Mouse (Mus musculus): ENCODE measurements around the gene Zfp26. TPM values are rescaled to one million over a fixed set of nuclear protein-coding genes. Genes with fewer than 3 reads are reported as not detected.

The Zfp26 gene
- polyA plus RNA-seq, 1 experiment from 2014 or later = 14.1 TPM

- no peak overlapping the region for H3K9ac ChIP-seq (ENCODE audit: low read depth, low read length)
- H3K4me2 ChIP-seq = no peak overlapping the region
- WGBS (ENCODE audit: insufficient replicate concordance) = 85% methylated on average over 1 of the region's 1 CpGs
- no peaks in the 10 kb centered on the region for H3K9me3 ChIP-seq (replicated peaks; ENCODE audit: control insufficient read depth, low read length)
- no peak overlapping the region for H3K4me3 ChIP-seq (ENCODE audit: low read depth, low read length)
- no peak overlapping the region for H3K27ac ChIP-seq (ENCODE audit: low read depth, low read length)
- no peaks in the 10 kb centered on the region for H3K4me1 ChIP-seq (ENCODE audit: control insufficient read depth, insufficient read depth, low read length)
- H3K36me3 ChIP-seq (ENCODE audit: control insufficient read depth, insufficient read depth, low read length) = peaks cover 29% of the 10 kb centered on the region
- H3K27me3 ChIP-seq (ENCODE audit: control insufficient read depth, insufficient read depth, low read length) = no peaks in the 10 kb centered on the region
- no peak for ATAC-seq (replicated peaks; ENCODE audit: insufficient number of reproducible peaks, low FRiP score, low TSS enrichment)
Observed at GRCm38 (mm10) chr9:20476632-20477031, 16.7 kb upstream of the Zfp26 start.

- Histone ChIP-seq H3K36me3 (ENCODE audit: control insufficient read depth, insufficient read depth, low read length) (peaks cover 32% of the 10 kb centered on the region), H3K27me3 (ENCODE audit: control insufficient read depth, insufficient read depth, low read length) (peaks cover 3% of the 10 kb centered on the region; the same call in 1 of the 2 replicates), H3K4me1 (ENCODE audit: control insufficient read depth, insufficient read depth, low read length) (no peaks in the 10 kb centered on the region), H3K9ac (ENCODE audit: low read depth, low read length) (no peak overlapping the region), H3K27ac (ENCODE audit: low read depth, low read length) (no peak overlapping the region), H3K4me3 (ENCODE audit: low read depth, low read length) (no peak overlapping the region), H3K4me2 (no peak overlapping the region), H3K9me3 (replicated peaks; ENCODE audit: control insufficient read depth, low read length) (peaks cover 16% of the 10 kb centered on the region)
- WGBS (ENCODE audit: insufficient replicate concordance) = 54% methylated on average over 7 of the region's 7 CpGs
- no peak for ATAC-seq (replicated peaks; ENCODE audit: insufficient number of reproducible peaks, low FRiP score, low TSS enrichment)
Observed at GRCm38 (mm10) chr9:20466761-20467442, 6.9 kb upstream of the Zfp26 start.

- Histone ChIP-seq H3K27me3 (ENCODE audit: control insufficient read depth, insufficient read depth, low read length) (no peaks in the 10 kb centered on the region), H3K27ac (ENCODE audit: low read depth, low read length) (no peak overlapping the region), H3K4me2 (no peak overlapping the region), H3K4me1 (ENCODE audit: control insufficient read depth, insufficient read depth, low read length) (no peaks in the 10 kb centered on the region), H3K9me3 (replicated peaks; ENCODE audit: control insufficient read depth, low read length) (no peaks in the 10 kb centered on the region), H3K4me3 (ENCODE audit: low read depth, low read length) (no peak overlapping the region), H3K9ac (ENCODE audit: low read depth, low read length) (no peak overlapping the region), H3K36me3 (ENCODE audit: control insufficient read depth, insufficient read depth, low read length) (peaks cover 14% of the 10 kb centered on the region)
- no peak for ATAC-seq (replicated peaks; ENCODE audit: insufficient number of reproducible peaks, low FRiP score, low TSS enrichment)
- 84% methylated on average over 4 of the region's 4 CpGs for WGBS (ENCODE audit: insufficient replicate concordance)
Observed at GRCm38 (mm10) chr9:20453647-20454046, 6.3 kb downstream of the Zfp26 start.

- Histone ChIP-seq H3K9ac (ENCODE audit: low read depth, low read length) (no peak overlapping the region), H3K9me3 (replicated peaks; ENCODE audit: control insufficient read depth, low read length) (no peaks in the 10 kb centered on the region), H3K4me3 (ENCODE audit: low read depth, low read length) (no peak overlapping the region), H3K27me3 (ENCODE audit: control insufficient read depth, insufficient read depth, low read length) (no peaks in the 10 kb centered on the region), H3K4me2 (no peak overlapping the region), H3K27ac (ENCODE audit: low read depth, low read length) (no peak overlapping the region), H3K36me3 (ENCODE audit: control insufficient read depth, insufficient read depth, low read length) (peaks cover 20% of the 10 kb centered on the region), H3K4me1 (ENCODE audit: control insufficient read depth, insufficient read depth, low read length) (no peaks in the 10 kb centered on the region)
- ATAC-seq (replicated peaks; ENCODE audit: insufficient number of reproducible peaks, low FRiP score, low TSS enrichment) = no peak
- WGBS (ENCODE audit: insufficient replicate concordance) = 97% methylated on average over 1 of the region's 1 CpGs
Observed at GRCm38 (mm10) chr9:20451493-20451892, 8.5 kb downstream of the Zfp26 start.

- H3K27ac ChIP-seq (ENCODE audit: low read depth, low read length) = no peak overlapping the region
- 88% methylated on average over 4 of the region's 4 CpGs for WGBS (ENCODE audit: insufficient replicate concordance)
- peaks cover 4% of the 10 kb centered on the region; the same call in 1 of the 2 replicates for H3K9me3 ChIP-seq (replicated peaks; ENCODE audit: control insufficient read depth, low read length)
- no peak overlapping the region for H3K4me3 ChIP-seq (ENCODE audit: low read depth, low read length)
- ATAC-seq (replicated peaks; ENCODE audit: insufficient number of reproducible peaks, low FRiP score, low TSS enrichment) = no peak
- H3K4me2 ChIP-seq = no peak overlapping the region
- H3K27me3 ChIP-seq (ENCODE audit: control insufficient read depth, insufficient read depth, low read length) = no peaks in the 10 kb centered on the region
- no peaks in the 10 kb centered on the region for H3K4me1 ChIP-seq (ENCODE audit: control insufficient read depth, insufficient read depth, low read length)
- H3K36me3 ChIP-seq (ENCODE audit: control insufficient read depth, insufficient read depth, low read length) = peaks cover 55% of the 10 kb centered on the region
- H3K9ac ChIP-seq (ENCODE audit: low read depth, low read length) = no peak overlapping the region
Observed at GRCm38 (mm10) chr9:20443183-20443783, 16.7 kb downstream of the Zfp26 start.

GRCm38 (mm10) chr9:20430004-20430403 lies 30.0 kb downstream of the Zfp26 start:
- WGBS (ENCODE audit: insufficient replicate concordance) = 78% methylated on average over 3 of the region's 3 CpGs
- no peak overlapping the region for H3K4me2 ChIP-seq
- H3K27ac ChIP-seq (ENCODE audit: low read depth, low read length) = no peak overlapping the region
- H3K27me3 ChIP-seq (ENCODE audit: control insufficient read depth, insufficient read depth, low read length) = no peaks in the 10 kb centered on the region
- H3K36me3 ChIP-seq (ENCODE audit: control insufficient read depth, insufficient read depth, low read length) = peaks cover 2% of the 10 kb centered on the region; the same call in 1 of the 2 replicates
- no peaks in the 10 kb centered on the region for H3K9me3 ChIP-seq (replicated peaks; ENCODE audit: control insufficient read depth, low read length)
- no peaks in the 10 kb centered on the region for H3K4me1 ChIP-seq (ENCODE audit: control insufficient read depth, insufficient read depth, low read length)
- no peak overlapping the region for H3K9ac ChIP-seq (ENCODE audit: low read depth, low read length)
- ATAC-seq (replicated peaks; ENCODE audit: insufficient number of reproducible peaks, low FRiP score, low TSS enrichment) = no peak
- H3K4me3 ChIP-seq (ENCODE audit: low read depth, low read length) = no peak overlapping the region

GRCm38 (mm10) chr9:20411460-20411859 lies 48.5 kb downstream of the Zfp26 start:
- Histone ChIP-seq H3K4me3 (ENCODE audit: low read depth, low read length) (no peak overlapping the region), H3K27ac (ENCODE audit: low read depth, low read length) (no peak overlapping the region), H3K4me1 (ENCODE audit: control insufficient read depth, insufficient read depth, low read length) (no peaks in the 10 kb centered on the region), H3K36me3 (ENCODE audit: control insufficient read depth, insufficient read depth, low read length) (no peaks in the 10 kb centered on the region), H3K9me3 (replicated peaks; ENCODE audit: control insufficient read depth, low read length) (no peaks in the 10 kb centered on the region), H3K27me3 (ENCODE audit: control insufficient read depth, insufficient read depth, low read length) (no peaks in the 10 kb centered on the region), H3K4me2 (no peak overlapping the region), H3K9ac (ENCODE audit: low read depth, low read length) (no peak overlapping the region)
- no peak for ATAC-seq (replicated peaks; ENCODE audit: insufficient number of reproducible peaks, low FRiP score, low TSS enrichment)
- 25% methylated on average over 1 of the region's 1 CpGs for WGBS (ENCODE audit: insufficient replicate concordance)

- H3K36me3 ChIP-seq (ENCODE audit: control insufficient read depth, insufficient read depth, low read length) = no peaks in the 10 kb centered on the region
- no peaks in the 10 kb centered on the region for H3K9me3 ChIP-seq (replicated peaks; ENCODE audit: control insufficient read depth, low read length)
- H3K27ac ChIP-seq (ENCODE audit: low read depth, low read length) = no peak overlapping the region
- no peak overlapping the region for H3K4me3 ChIP-seq (ENCODE audit: low read depth, low read length)
- WGBS (ENCODE audit: insufficient replicate concordance) = 78% methylated on average over 2 of the region's 2 CpGs
- no peaks in the 10 kb centered on the region for H3K4me1 ChIP-seq (ENCODE audit: control insufficient read depth, insufficient read depth, low read length)
- H3K27me3 ChIP-seq (ENCODE audit: control insufficient read depth, insufficient read depth, low read length) = no peaks in the 10 kb centered on the region
- no peak overlapping the region for H3K9ac ChIP-seq (ENCODE audit: low read depth, low read length)
- no peak for ATAC-seq (replicated peaks; ENCODE audit: insufficient number of reproducible peaks, low FRiP score, low TSS enrichment)
- no peak overlapping the region for H3K4me2 ChIP-seq
Observed at GRCm38 (mm10) chr9:20409319-20409718, 50.6 kb downstream of the Zfp26 start.

GRCm38 (mm10) chr9:20385343-20385703 lies 74.6 kb downstream of the Zfp26 start:
- peak; percentile 56 for ATAC-seq (replicated peaks; ENCODE audit: insufficient number of reproducible peaks, low FRiP score, low TSS enrichment)
- Histone ChIP-seq H3K9me3 (replicated peaks; ENCODE audit: control insufficient read depth, low read length) (no peaks in the 10 kb centered on the region), H3K4me3 (ENCODE audit: low read depth, low read length) (peak overlapping the region; percentile 76), H3K4me2 (peak overlapping the region; percentile 71), H3K9ac (ENCODE audit: low read depth, low read length) (peak overlapping the region; percentile 80), H3K36me3 (ENCODE audit: control insufficient read depth, insufficient read depth, low read length) (no peaks in the 10 kb centered on the region), H3K27me3 (ENCODE audit: control insufficient read depth, insufficient read depth, low read length) (no peaks in the 10 kb centered on the region), H3K4me1 (ENCODE audit: control insufficient read depth, insufficient read depth, low read length) (no peaks in the 10 kb centered on the region), H3K27ac (ENCODE audit: low read depth, low read length) (peak overlapping the region; percentile 54; the same call in 1 of the 2 replicates)
- WGBS (ENCODE audit: insufficient replicate concordance) = 25% methylated on average over 16 of the region's 16 CpGs
